Mouse (Mus musculus) liver, embryonic 11.5 days (tissue): ENCODE data around the gene Rgs8. TPM values are rescaled to one million over a fixed set of nuclear protein-coding genes. Genes with fewer than 3 reads are reported as not detected.

Experiments
- ATAC-seq: fragments of 200-750 bp; cut with Nextera tagmentation; replicated peaks from 2 replicates; pipeline ENCODE4 v1.8.0; 2017; ENCODE audit warnings: moderate number of reproducible peaks, mild to moderate bottlenecking, moderate TSS enrichment, moderate library complexity; ENCODE audit not compliant: low FRiP score
- DNase-seq: peaks from one replicate; pipeline ENCODE4 v3.0.0-alpha.2; 2017; ENCODE audit warnings: low spot score
- H3K27ac ChIP-seq: fragments of 300-500 bp; sonication (generic); 2 replicates; pipeline ENCODE4 v1.5.1; 2014; ENCODE audit warnings: mild to moderate bottlenecking, low read depth, low read length, control low read depth
- H3K27me3 ChIP-seq: fragments of 300-500 bp; sonication (generic); replicated peaks from 2 replicates; pipeline ENCODE4 v1.6.1; 2014; ENCODE audit warnings: low read length, mixed read lengths; ENCODE audit not compliant: control insufficient read depth, insufficient read depth
- H3K36me3 ChIP-seq: fragments of 300-500 bp; sonication (generic); 2 replicates; pipeline ENCODE4 v1.6.1; 2014; ENCODE audit warnings: mild to moderate bottlenecking, low read length, moderate library complexity, mixed read lengths; ENCODE audit not compliant: control insufficient read depth, insufficient read depth
- H3K4me1 ChIP-seq: fragments of 300-500 bp; sonication (generic); replicated peaks from 2 replicates; pipeline ENCODE4 v1.6.1; 2014; ENCODE audit warnings: low read length, mixed read lengths; ENCODE audit not compliant: control insufficient read depth, insufficient read depth
- H3K4me2 ChIP-seq: fragments of 300-500 bp; sonication (generic); 2 replicates; pipeline ENCODE4 v1.6.1; 2014; ENCODE audit warnings: mild to moderate bottlenecking, control low read depth, moderate library complexity
- H3K4me3 ChIP-seq: fragments of 300-500 bp; sonication (generic); 2 replicates; pipeline ENCODE4 v1.5.1; 2014; ENCODE audit warnings: low read depth, low read length, control low read depth
- H3K9ac ChIP-seq: fragments of 300-500 bp; sonication (generic); 2 replicates; pipeline ENCODE4 v1.6.1; 2014; ENCODE audit warnings: low read depth, low read length, control low read depth
- H3K9me3 ChIP-seq: fragments of 300-500 bp; sonication (generic); 2 replicates; pipeline ENCODE4 v1.6.1; 2016; ENCODE audit warnings: low read length, inconsistent platforms, mixed read lengths; ENCODE audit not compliant: control insufficient read depth
- WGBS: fragments of 180-500 bp; shearing (Covaris S2); extraction: QIAGEN DNeasy Blood & Tissue Kit; methylation state at CpG from one replicate; pipeline ENCODE4 v1.1.7; 2014; 5-methylcytosine and 5-hydroxymethylcytosine counted together
- polyA plus RNA-seq: library from polyadenylated mRNA; unstranded; fragments of >200 nt; fragmentation: Nextera tagmentation; extraction: Ambion mirVana; gene quantifications from 2 replicates; pipeline ENCODE4 v1.2.1, GENCODE M21; 2014

The Rgs8 gene
- polyA plus RNA-seq, 1 experiment from 2014 or later: 0.19 TPM

DNA sequence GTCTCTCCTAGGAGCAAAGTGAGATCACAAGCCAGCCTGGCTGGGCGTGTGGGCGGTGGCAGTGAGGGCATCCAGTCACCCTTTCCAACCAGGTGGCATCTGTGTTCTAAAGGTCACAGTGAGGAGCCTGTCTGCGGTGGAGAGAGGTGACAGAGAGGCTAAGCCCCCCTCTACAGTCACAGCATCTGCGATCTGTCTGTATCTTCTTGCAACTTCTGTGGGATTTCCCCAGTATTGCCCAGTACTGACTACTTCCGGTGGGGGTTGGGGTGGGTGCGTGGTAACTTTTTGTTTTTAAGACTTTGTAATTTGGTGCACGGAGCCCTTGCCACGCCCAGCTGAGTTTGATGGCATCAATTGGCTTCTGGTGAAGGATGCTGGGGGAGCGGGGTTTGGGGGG is 70.6 kb downstream of the Rgs8 start:
- H3K9me3 ChIP-seq: no peaks in the 10 kb centered on the region

GRCm38 (mm10) chr1:153726636-153727035 is 73.8 kb downstream of the Rgs8 start:
- H3K4me2 ChIP-seq: no peak overlapping the region
- H3K9ac ChIP-seq: no peak overlapping the region
- no peaks in the 10 kb centered on the region for H3K9me3 ChIP-seq
- no peaks in the 10 kb centered on the region for H3K27me3 ChIP-seq
- no peaks in the 10 kb centered on the region for H3K4me1 ChIP-seq
- 80% methylated on average over 16 of the region's 16 CpGs for WGBS
- no peak for DNase-seq
- ATAC-seq: no peak
- H3K27ac ChIP-seq: no peak overlapping the region
- H3K4me3 ChIP-seq: no peak overlapping the region
- H3K36me3 ChIP-seq: no peaks in the 10 kb centered on the region

More for the DNA sequence above, 70.6 kb downstream of the Rgs8 start:
- H3K27me3 ChIP-seq: no peaks in the 10 kb centered on the region
- no peak overlapping the region for H3K9ac ChIP-seq
- H3K4me1 ChIP-seq: no peaks in the 10 kb centered on the region
- ATAC-seq (no peak), DNase-seq (no peak)
- H3K4me3 ChIP-seq: no peak overlapping the region
- 75% methylated on average over 9 of the region's 9 CpGs for WGBS
- H3K27ac ChIP-seq: no peak overlapping the region
- H3K36me3 ChIP-seq: no peaks in the 10 kb centered on the region
- no peak overlapping the region for H3K4me2 ChIP-seq

DNA sequence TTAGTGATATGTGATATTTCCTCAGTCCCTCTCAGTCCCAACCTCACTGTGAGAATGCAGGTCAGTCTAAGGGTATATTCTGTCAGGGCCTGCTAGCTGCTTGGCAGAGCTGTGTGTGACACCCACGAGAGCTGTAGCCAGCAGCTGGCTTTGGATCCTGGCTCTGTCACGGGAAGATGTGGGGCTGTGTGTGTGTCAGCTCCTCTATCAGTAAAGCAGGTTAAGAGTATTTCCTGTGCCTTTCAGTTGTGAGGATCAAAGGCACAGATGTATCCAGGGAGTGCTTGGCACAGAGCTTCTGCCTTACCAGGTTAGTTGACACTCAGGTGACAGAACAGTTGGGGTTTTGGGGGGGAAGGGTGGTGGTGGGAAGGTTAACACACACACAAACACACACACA is 77.0 kb downstream of the Rgs8 start:
- H3K4me1 ChIP-seq: no peaks in the 10 kb centered on the region
- ATAC-seq: no peak
- no peak overlapping the region for H3K4me2 ChIP-seq
- no peak overlapping the region for H3K4me3 ChIP-seq
- no peaks in the 10 kb centered on the region for H3K36me3 ChIP-seq
- H3K9me3 ChIP-seq: no peaks in the 10 kb centered on the region
- H3K27me3 ChIP-seq: no peaks in the 10 kb centered on the region
- H3K27ac ChIP-seq: no peak overlapping the region
- no peak overlapping the region for H3K9ac ChIP-seq
- no peak for DNase-seq
- 58% methylated on average over 2 of the region's 2 CpGs for WGBS

DNA sequence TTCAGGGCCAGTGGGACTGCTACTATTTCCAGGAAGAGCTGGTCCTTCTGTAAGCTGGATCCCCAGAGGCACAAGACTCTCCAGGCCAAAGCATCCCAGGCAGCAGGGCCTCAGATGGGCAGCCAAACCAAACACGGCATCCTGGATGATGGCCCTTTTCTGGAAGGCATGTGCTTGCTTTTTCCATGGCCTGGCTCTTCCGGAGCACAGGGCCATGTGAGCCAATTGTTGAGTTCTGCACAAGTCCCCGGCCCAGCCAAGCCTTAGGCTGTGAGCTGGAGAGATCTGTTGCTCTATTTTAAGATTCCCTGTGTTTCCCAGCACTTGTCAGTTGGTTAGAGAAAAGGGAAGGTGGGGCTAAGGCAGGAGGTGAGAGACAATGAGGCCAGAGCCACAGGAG is 77.8 kb downstream of the Rgs8 start:
- Histone ChIP-seq H3K36me3 (no peaks in the 10 kb centered on the region), H3K4me2 (no peak overlapping the region), H3K9ac (no peak overlapping the region), H3K27ac (no peak overlapping the region), H3K4me1 (no peaks in the 10 kb centered on the region), H3K9me3 (no peaks in the 10 kb centered on the region), H3K4me3 (no peak overlapping the region), H3K27me3 (no peaks in the 10 kb centered on the region)
- ATAC-seq (no peak), DNase-seq (no peak)
- 50% methylated on average over 3 of the region's 3 CpGs for WGBS

- Histone ChIP-seq H3K4me2 (no peak overlapping the region), H3K9ac (no peak overlapping the region), H3K9me3 (no peaks in the 10 kb centered on the region), H3K27me3 (peaks cover 8% of the 10 kb centered on the region), H3K4me1 (no peaks in the 10 kb centered on the region), H3K4me3 (no peak overlapping the region), H3K27ac (no peak overlapping the region), H3K36me3 (no peaks in the 10 kb centered on the region)
- no peak for DNase-seq
- WGBS: 57% methylated on average over 9 of the region's 9 CpGs
- no peak for ATAC-seq
These were observed 80.4 kb downstream of the Rgs8 start for GRCm38 (mm10) chr1:153733181-153733580.

- Histone ChIP-seq H3K9ac (no peak overlapping the region), H3K9me3 (no peaks in the 10 kb centered on the region), H3K27ac (no peak overlapping the region), H3K4me1 (no peaks in the 10 kb centered on the region), H3K4me2 (no peak overlapping the region), H3K27me3 (peaks cover 25% of the 10 kb centered on the region), H3K36me3 (no peaks in the 10 kb centered on the region), H3K4me3 (no peak overlapping the region)
- WGBS: 62% methylated on average over 4 of the region's 4 CpGs
- ATAC-seq: no peak
- no peak for DNase-seq
These were observed 82.0 kb downstream of the Rgs8 start for GRCm38 (mm10) chr1:153734866-153735265.

DNA sequence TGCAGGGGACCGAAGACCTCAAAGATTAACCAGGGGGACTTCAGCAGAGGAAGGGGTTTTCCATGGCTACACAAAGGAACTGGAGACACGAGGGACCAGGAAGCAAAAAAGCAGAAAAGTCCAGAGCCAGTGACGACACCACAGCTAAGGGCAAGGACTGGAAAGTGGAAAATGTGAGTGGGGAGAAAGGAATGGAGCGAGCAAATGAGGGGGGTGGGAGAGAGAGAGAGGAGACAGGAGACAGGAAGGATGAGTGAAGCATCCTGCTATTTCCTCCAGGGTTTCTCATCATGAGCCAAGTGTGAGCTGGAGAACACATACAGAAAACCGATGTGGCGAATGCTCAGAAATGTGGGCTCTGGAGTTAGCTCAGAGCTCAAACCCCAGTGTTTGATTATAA is 83.3 kb downstream of the Rgs8 start:
- ATAC-seq (no peak), DNase-seq (no peak)
- Histone ChIP-seq H3K4me3 (no peak overlapping the region), H3K9ac (no peak overlapping the region), H3K4me1 (no peaks in the 10 kb centered on the region), H3K9me3 (no peaks in the 10 kb centered on the region), H3K36me3 (no peaks in the 10 kb centered on the region), H3K4me2 (no peak overlapping the region), H3K27me3 (peaks cover 37% of the 10 kb centered on the region), H3K27ac (no peak overlapping the region)
- 59% methylated on average over 6 of the region's 6 CpGs for WGBS

- DNase-seq (no peak), ATAC-seq (no peak)
- 61% methylated on average over 9 of the region's 9 CpGs for WGBS
- H3K27ac ChIP-seq: no peak overlapping the region
- no peaks in the 10 kb centered on the region for H3K9me3 ChIP-seq
- H3K4me3 ChIP-seq: no peak overlapping the region
- H3K27me3 ChIP-seq: peaks cover 47% of the 10 kb centered on the region
- H3K4me2 ChIP-seq: no peak overlapping the region
- no peaks in the 10 kb centered on the region for H3K36me3 ChIP-seq
- no peak overlapping the region for H3K9ac ChIP-seq
- H3K4me1 ChIP-seq: no peaks in the 10 kb centered on the region
These were observed 84.6 kb downstream of the Rgs8 start for GRCm38 (mm10) chr1:153737101-153738085.

DNA sequence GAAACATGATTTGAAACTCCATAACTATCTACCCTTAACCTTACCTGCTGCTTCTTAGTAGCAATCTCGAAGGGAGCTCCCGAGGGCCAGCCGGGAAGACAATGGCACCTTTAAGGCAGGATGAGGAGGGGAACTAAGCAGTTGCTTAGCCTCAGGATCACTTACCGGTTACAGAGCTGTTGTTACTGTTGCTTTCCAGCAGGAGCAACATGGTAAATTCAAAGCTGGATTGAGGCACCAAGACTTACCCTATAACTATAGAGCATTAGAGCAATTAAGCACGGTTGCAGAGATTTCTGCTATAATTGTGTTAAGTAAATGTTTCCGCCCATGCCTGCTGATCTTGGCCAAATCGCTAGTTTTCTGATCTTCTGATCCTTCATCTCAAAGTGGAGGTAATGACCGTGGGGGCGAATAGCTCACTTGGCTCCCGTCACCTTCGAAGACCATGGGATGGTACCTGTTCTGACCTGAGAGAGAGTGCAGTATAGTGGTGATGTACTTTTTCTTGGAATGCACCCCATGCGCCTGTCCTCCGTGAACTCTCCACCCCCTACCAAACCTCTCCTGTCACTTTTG is 86.7 kb downstream of the Rgs8 start:
- Histone ChIP-seq H3K27me3 (peaks cover 47% of the 10 kb centered on the region), H3K4me2 (peak overlapping the region; percentile 63), H3K9me3 (no peaks in the 10 kb centered on the region), H3K9ac (no peak overlapping the region), H3K4me1 (no peaks in the 10 kb centered on the region), H3K4me3 (peak overlapping the region; percentile 39), H3K36me3 (no peaks in the 10 kb centered on the region), H3K27ac (no peak overlapping the region)
- no peak for DNase-seq
- ATAC-seq: no peak
- 19% methylated on average over 13 of the region's 13 CpGs for WGBS
